Mouse (Mus musculus) thymus, adult 2 months (tissue): ENCODE measurements around the gene Vtcn1. TPM values are rescaled to one million over a fixed set of nuclear protein-coding genes. Genes with fewer than 3 reads are reported as not detected.

Experiments used
- DNase-seq: peaks from one replicate; pipeline ENCODE4 v3.0.0; 2021
- H3K27ac ChIP-seq: fragments of 200-500 bp; 2 replicates; pipeline ENCODE4 v1.5.1; 2012; ENCODE audit warnings: low read length, control low read depth; ENCODE audit not compliant: control insufficient read depth, insufficient read depth
- H3K27me3 ChIP-seq: fragments of 200-500 bp; 2 replicates; pipeline ENCODE4 v1.6.1; 2012; ENCODE audit warnings: mild to moderate bottlenecking, low read length, moderate library complexity, mixed read lengths; ENCODE audit not compliant: control insufficient read depth, insufficient read depth
- H3K36me3 ChIP-seq: fragments of 200-500 bp; 2 replicates; pipeline ENCODE4 v1.6.1; 2012; ENCODE audit warnings: mild to moderate bottlenecking, low read length, moderate library complexity; ENCODE audit not compliant: control insufficient read depth, insufficient read depth
- H3K4me1 ChIP-seq: fragments of 200-500 bp; replicated peaks from 2 replicates; pipeline ENCODE4 v1.6.1; 2012; ENCODE audit warnings: low read length; ENCODE audit not compliant: control insufficient read depth, insufficient read depth
- H3K4me3 ChIP-seq: fragments of 200-500 bp; 2 replicates; pipeline ENCODE4 v1.5.1; 2012; ENCODE audit warnings: mild to moderate bottlenecking, low read length, control low read depth, moderate library complexity; ENCODE audit not compliant: control insufficient read depth, insufficient read depth
- CTCF ChIP-seq: fragments of 200-500 bp; IDR thresholded peaks from 2 replicates; pipeline ENCODE4 v1.5.1; 2012; ENCODE audit warnings: mild to moderate bottlenecking, control low read depth, low read length, moderate library complexity, borderline replicate concordance; ENCODE audit not compliant: control insufficient read depth, poor library complexity, insufficient read depth; ENCODE audit errors: extremely low read depth
- POLR2A ChIP-seq: fragments of 200-500 bp; IDR thresholded peaks from 2 replicates; pipeline ENCODE4 v1.6.1; 2012; ENCODE audit warnings: mild to moderate bottlenecking, low read length, control low read depth, moderate library complexity; ENCODE audit not compliant: control insufficient read depth, poor library complexity, insufficient read depth; ENCODE audit errors: extremely low read depth
- WGBS: fragments of 180-500 bp; shearing (Covaris S2); methylation state at CpG from one replicate; pipeline ENCODE4 v1.1.7; 2018; 5-methylcytosine and 5-hydroxymethylcytosine counted together
- polyA plus RNA-seq: library from polyadenylated mRNA; depleted of rRNA; stranded (reverse); fragments of >200 nt; gene quantifications from 2 replicates; pipeline ENCODE4 v1.2.3, GENCODE M21; 2012

Vtcn1 gene
- polyA plus RNA-seq, 1 experiment, result 0.11 TPM

GRCm38 (mm10) chr3:100848348-100848747, 23.1 kb downstream of the Vtcn1 start:
- WGBS, result 94% methylated on average over 7 of the region's 7 CpGs
- no peaks in the 10 kb centered on the region for H3K36me3 ChIP-seq
- no peak for DNase-seq
- no peaks in the 10 kb centered on the region for H3K4me1 ChIP-seq
- no peak for TF ChIP-seq CTCF
- no peak for TF ChIP-seq POLR2A
- no peaks in the 10 kb centered on the region for H3K27me3 ChIP-seq
- no peak overlapping the region for H3K27ac ChIP-seq
- no peak overlapping the region for H3K4me3 ChIP-seq

- no peaks in the 10 kb centered on the region for H3K36me3 ChIP-seq
- no peak overlapping the region for H3K4me3 ChIP-seq
- no peaks in the 10 kb centered on the region for H3K27me3 ChIP-seq
- TF ChIP-seq POLR2A, result no peak
- TF ChIP-seq CTCF, result no peak
- 86% methylated on average over 6 of the region's 6 CpGs for WGBS
- H3K27ac ChIP-seq, result no peak overlapping the region
- no peaks in the 10 kb centered on the region for H3K4me1 ChIP-seq
- no peak for DNase-seq
Measured at GRCm38 (mm10) chr3:100850468-100850867, 25.2 kb downstream of the Vtcn1 start.

DNA sequence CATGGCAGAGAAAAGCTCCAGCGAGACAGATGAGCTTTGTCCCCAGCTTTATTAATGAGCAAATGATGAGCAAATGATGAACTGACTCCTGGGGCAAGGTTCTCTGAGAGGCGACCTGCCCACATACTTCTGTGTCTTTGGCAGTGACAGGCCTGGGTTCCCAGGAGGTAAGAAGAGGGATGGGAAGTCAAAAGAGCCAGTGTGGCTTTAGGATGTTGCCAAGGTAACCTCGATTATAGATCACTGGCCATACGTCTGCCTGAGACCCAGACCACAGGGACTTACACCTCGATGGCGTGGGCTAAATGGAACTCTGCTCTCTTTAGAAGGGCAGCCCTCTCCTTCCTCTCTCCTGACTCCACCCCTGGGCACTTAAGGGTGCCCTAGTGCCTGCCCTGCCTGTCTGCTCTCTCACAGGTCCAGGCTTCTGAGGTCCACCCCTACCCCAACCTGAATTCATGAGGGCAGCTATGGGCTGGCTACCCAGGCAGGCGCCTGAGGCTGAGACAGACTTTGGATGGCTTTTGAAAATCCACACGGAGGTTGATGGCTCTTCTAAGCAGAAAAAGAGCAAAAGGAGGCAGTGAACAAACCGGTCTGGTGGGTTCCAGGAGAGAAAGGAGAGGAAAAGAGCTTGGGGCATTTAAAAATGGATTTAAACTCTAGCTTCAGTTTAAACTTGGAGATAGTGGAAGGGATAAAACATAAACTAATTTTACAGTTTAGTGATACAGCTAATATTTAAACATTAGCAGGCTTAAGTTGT, 31.0 kb downstream of the Vtcn1 start:
- 79% methylated on average over 9 of the region's 9 CpGs for WGBS
- Histone ChIP-seq H3K4me3 (no peak overlapping the region), H3K36me3 (no peaks in the 10 kb centered on the region), H3K4me1 (no peaks in the 10 kb centered on the region), H3K27me3 (no peaks in the 10 kb centered on the region), H3K27ac (no peak overlapping the region)
- TF ChIP-seq POLR2A (no peak), CTCF (no peak)
- no peak for DNase-seq

DNA sequence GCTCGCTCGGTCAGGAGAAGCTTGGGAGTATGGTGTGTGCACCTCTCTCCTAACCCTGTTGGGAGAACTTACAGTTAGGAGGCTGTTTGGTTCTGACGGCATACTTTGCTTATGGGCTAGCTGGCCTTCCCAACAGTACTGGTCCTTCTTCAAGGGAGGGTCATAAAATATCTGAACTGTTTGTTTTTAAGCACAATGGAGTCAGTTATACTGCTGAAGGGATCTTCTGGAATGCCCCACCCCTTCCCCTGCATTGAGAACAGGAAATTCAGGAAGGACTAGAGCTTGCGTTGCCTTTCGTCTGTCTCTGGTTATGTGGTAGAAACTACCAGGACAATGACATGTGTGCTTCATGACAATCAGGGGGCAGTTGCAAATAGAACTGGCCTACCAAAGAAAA, 31.9 kb downstream of the Vtcn1 start:
- H3K4me1 ChIP-seq, result no peaks in the 10 kb centered on the region
- 93% methylated on average over 5 of the region's 5 CpGs for WGBS
- H3K36me3 ChIP-seq, result no peaks in the 10 kb centered on the region
- TF ChIP-seq CTCF (no peak), POLR2A (no peak)
- H3K27ac ChIP-seq, result no peak overlapping the region
- DNase-seq, result no peak
- no peak overlapping the region for H3K4me3 ChIP-seq
- H3K27me3 ChIP-seq, result no peaks in the 10 kb centered on the region

DNA sequence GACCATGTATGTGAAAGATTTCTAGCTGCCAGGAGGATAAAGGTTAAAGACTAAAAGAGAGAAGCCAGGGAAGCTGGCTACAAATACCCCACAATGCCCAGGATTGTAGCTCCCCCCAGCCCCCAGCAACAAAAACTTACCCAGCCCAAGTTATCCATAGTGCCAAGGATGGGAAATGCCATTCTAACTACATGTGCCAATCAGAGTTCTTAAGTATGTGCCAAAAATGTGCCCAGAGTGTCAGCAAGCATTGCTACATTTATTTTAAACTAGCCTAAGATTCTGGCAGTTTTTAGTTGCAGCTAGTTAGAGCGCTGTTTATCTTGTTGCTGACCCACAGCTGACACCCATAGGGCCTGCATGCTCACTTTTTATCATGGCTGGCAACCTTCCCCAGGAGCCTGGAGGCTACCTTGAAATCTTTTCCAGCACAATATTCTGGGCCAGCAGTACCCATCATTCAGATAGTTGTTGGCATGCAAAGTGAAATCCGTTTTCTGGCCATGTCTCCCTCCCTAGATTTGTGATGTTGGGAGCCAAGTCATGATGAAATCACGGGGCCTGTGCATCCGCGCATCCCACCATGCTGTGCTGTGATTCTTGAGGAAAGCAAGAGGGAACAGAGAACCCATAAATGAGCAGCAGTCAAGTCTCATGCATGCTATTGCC, 33.2 kb downstream of the Vtcn1 start:
- H3K36me3 ChIP-seq, result no peaks in the 10 kb centered on the region

GRCm38 (mm10) chr3:100861307-100862303, 36.3 kb downstream of the Vtcn1 start:
- H3K4me1 ChIP-seq, result no peaks in the 10 kb centered on the region
- TF ChIP-seq POLR2A, result no peak
- TF ChIP-seq CTCF, result no peak
- no peaks in the 10 kb centered on the region for H3K36me3 ChIP-seq
- no peak overlapping the region for H3K27ac ChIP-seq
- no peak for DNase-seq
- H3K4me3 ChIP-seq, result no peak overlapping the region
- no peaks in the 10 kb centered on the region for H3K27me3 ChIP-seq
- 94% methylated on average over 23 of the region's 23 CpGs for WGBS

More for the DNA sequence above, 33.2 kb downstream of the Vtcn1 start:
- Histone ChIP-seq H3K4me1 (no peaks in the 10 kb centered on the region), H3K4me3 (no peak overlapping the region), H3K27me3 (no peaks in the 10 kb centered on the region), H3K27ac (no peak overlapping the region)
- 97% methylated on average over 5 of the region's 5 CpGs for WGBS
- TF ChIP-seq CTCF (no peak), POLR2A (no peak)
- DNase-seq, result no peak
